Mouse (Mus musculus) megakaryocyte, embryonic 14.5 days (primary cell): ENCODE measurements at regions not wholly inside any gene's neighbourhood (a gene's known extent, or its start where the extent isn't known, plus 50 kb on each side); places are given as distances from the start of the nearest gene placed in this dataset.

Experiments used
- H3K27me3 ChIP-seq: replicated peaks from 2 replicates; pipeline ENCODE3; 2012; ENCODE audit warnings: inconsistent platforms
- H3K36me3 ChIP-seq: replicated peaks from 2 replicates; pipeline ENCODE3; 2012; ENCODE audit warnings: low read length, inconsistent platforms, mixed read lengths
- H3K4me1 ChIP-seq: 2 replicates; pipeline ENCODE4 v1.6.1; 2012; ENCODE audit warnings: inconsistent platforms
- H3K4me3 ChIP-seq: replicated peaks from 2 replicates; pipeline ENCODE3; 2012; ENCODE audit warnings: moderate library complexity, mild to moderate bottlenecking, inconsistent platforms
- H3K9me3 ChIP-seq: 2 replicates; pipeline ENCODE4 v1.6.1; 2012; ENCODE audit warnings: inconsistent platforms
- FLI1 ChIP-seq: IDR thresholded peaks from 2 replicates; pipeline ENCODE4 v1.6.1; 2012; ENCODE audit warnings: low read length, inconsistent platforms, mixed read lengths
- GATA1 ChIP-seq: IDR thresholded peaks from 3 replicates; pipeline ENCODE4 v1.6.1; 2012; ENCODE audit warnings: mixed read lengths, low read length, inconsistent platforms, borderline replicate concordance

DNA sequence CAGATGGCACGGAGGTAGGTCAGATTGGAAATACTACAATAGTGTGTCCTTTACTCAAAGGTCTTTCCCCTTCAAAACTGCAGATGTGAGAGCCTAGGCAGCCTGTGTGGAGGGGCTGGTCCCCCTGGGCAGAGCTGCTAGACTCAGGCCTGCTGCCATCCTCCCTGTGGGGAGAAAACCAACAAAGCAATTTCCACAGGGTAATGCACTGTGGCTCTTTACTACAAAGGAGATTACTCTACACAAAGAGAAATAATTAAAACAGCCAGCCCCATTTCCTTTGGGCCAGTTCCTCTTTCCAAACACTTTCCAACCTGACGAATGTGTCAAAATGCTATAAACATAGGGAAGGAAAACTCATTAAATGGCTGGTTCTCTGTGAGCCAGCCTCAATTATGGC, 250.0 kb upstream of the Trpc7 start:
- H3K4me1 ChIP-seq, result no peaks in the 10 kb centered on the region
- H3K9me3 ChIP-seq, result peaks cover 36% of the 10 kb centered on the region
- no peak overlapping the region for H3K4me3 ChIP-seq
- no peak for TF ChIP-seq FLI1
- no peak for TF ChIP-seq GATA1
- no peaks in the 10 kb centered on the region for H3K36me3 ChIP-seq
- H3K27me3 ChIP-seq, result no peaks in the 10 kb centered on the region

DNA sequence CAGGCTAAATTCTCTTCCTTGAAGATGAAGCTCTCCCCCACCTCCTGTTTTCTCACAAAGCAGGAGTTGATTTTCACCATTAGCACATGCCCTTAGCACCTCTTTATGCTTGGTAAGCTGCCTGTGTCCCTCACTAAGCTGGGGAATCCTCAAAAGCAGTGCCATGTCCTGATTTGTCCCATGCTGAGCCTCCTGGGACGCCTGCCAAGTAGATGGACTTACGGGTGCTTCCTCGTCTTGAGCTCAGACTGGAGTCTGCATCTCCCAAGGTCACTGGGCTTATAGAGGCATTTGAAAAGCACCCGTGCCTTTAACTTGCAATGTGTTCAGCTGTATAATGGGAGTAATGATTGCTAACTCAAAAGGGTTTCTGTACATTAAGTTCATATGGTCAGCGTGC, 247.1 kb upstream of the Trpc7 start:
- peaks cover 36% of the 10 kb centered on the region for H3K9me3 ChIP-seq
- H3K4me3 ChIP-seq, result no peak overlapping the region
- TF ChIP-seq FLI1 (no peak), GATA1 (no peak)
- H3K36me3 ChIP-seq, result no peaks in the 10 kb centered on the region
- no peaks in the 10 kb centered on the region for H3K4me1 ChIP-seq
- no peaks in the 10 kb centered on the region for H3K27me3 ChIP-seq

DNA sequence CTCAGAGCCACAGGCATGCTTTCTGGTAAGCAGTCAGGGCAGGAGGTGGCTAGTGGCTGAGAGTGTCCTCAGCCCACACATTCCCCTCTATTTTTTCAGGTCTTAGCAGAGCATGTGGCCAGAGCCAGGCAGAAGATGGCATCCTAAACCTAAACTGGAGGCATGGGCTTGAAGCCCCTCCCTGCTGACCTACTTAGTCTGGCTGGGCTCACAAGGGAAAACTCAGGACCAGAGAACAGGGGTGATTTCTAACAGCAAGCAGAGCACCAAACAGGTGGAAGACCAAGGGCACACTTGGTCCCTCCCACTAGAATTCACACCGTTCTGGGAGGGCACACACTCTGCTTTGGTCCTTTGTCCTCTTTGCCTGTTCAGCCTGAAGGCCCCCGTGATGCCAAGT, 246.6 kb upstream of the Trpc7 start:
- TF ChIP-seq GATA1, result no peak
- no peak for TF ChIP-seq FLI1
- H3K36me3 ChIP-seq, result no peaks in the 10 kb centered on the region
- no peaks in the 10 kb centered on the region for H3K4me1 ChIP-seq
- no peaks in the 10 kb centered on the region for H3K27me3 ChIP-seq
- no peak overlapping the region for H3K4me3 ChIP-seq
- peaks cover 37% of the 10 kb centered on the region for H3K9me3 ChIP-seq

DNA sequence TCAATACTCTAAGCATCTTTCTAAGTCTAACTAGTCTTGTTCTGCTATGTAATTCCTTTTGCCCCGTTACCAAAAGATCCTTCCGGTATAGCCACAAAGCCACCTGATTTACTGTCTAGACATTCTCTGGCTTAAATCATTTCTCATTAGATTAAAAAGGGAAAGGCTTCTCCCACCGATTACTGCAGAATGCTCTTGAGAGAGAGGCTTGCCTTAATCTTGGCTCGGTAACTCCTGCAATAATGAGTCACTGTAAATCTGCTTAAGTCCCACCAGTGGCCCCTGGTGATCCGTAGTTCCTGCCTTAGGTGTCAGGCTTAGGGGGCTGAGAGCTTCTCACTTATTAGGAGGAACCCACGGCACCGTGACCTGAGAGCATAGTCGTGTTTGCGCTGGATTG, 220.1 kb upstream of the Trpc7 start:
- no peaks in the 10 kb centered on the region for H3K27me3 ChIP-seq
- no peak overlapping the region for H3K4me3 ChIP-seq
- no peaks in the 10 kb centered on the region for H3K4me1 ChIP-seq
- H3K9me3 ChIP-seq, result peaks cover 64% of the 10 kb centered on the region
- no peak for TF ChIP-seq FLI1
- no peak for TF ChIP-seq GATA1
- no peaks in the 10 kb centered on the region for H3K36me3 ChIP-seq

DNA sequence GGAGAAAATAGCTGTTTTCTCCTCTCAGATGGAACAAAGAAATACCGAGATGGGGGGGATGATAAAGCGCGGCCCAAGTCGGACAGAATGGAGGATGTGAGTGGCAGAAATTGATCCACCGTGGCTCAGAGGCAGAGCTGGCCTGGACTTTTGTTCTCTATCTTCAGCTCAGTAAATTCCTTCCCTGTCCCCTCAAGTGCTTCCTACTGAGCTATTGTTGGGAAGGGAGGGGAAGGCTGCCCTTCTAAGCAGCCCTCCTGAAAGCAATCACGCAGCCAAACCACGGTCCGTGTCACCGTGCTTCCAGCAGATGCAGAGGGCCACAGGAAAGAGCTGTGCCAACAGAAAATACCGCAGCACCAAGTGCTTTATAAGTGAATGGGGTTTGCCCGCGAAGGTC, 212.2 kb upstream of the Trpc7 start:
- no peaks in the 10 kb centered on the region for H3K4me1 ChIP-seq
- no peak overlapping the region for H3K4me3 ChIP-seq
- no peaks in the 10 kb centered on the region for H3K36me3 ChIP-seq
- no peak for TF ChIP-seq FLI1
- TF ChIP-seq GATA1, result no peak
- no peaks in the 10 kb centered on the region for H3K27me3 ChIP-seq
- peaks cover 68% of the 10 kb centered on the region for H3K9me3 ChIP-seq

DNA sequence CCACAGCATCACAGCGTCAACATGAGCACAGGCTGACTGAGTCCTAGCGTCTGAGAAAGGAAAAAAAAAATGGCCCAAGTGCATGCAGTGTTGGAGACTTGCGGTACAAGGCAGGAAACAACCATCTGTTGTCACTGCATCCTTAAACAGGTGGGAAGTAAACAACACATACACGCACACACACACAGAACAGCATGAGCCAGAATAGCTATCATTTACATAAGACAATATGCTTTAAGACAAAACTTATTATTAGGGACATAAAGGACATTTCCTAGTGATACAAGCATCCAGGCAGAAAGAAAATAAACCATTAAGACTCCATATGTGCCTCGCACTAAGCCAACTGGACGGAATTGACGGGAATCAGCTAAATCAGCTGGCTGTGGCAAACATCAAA, 203.8 kb upstream of the Trpc7 start:
- TF ChIP-seq GATA1 (no peak), FLI1 (no peak)

DNA sequence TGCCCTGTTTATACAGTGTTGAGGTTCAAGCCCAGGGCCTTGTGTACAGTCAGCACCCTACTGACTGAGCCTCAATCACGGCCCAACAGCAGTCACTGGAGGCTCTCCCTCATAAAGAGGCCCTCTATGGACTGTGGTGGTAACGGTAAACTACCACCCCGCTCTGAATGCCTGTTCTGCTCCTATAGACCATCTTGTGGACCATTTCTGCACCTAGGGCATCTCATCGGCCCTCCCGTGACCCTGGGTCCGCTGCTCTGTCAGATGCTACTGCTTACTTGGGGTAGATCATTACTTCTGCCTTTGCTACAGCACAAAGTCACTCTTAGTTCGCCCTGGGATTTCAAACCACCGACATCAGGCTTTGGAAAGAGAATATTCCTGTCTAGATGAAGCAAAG, 196.1 kb upstream of the Trpc7 start:
- H3K4me1 ChIP-seq, result no peaks in the 10 kb centered on the region
- TF ChIP-seq FLI1, result no peak
- no peak for TF ChIP-seq GATA1
- H3K27me3 ChIP-seq, result no peaks in the 10 kb centered on the region
- H3K36me3 ChIP-seq, result no peaks in the 10 kb centered on the region
- H3K9me3 ChIP-seq, result peaks cover 67% of the 10 kb centered on the region
- no peak overlapping the region for H3K4me3 ChIP-seq

More for the DNA sequence above, 203.8 kb upstream of the Trpc7 start:
- Histone ChIP-seq H3K27me3 (no peaks in the 10 kb centered on the region), H3K4me1 (no peaks in the 10 kb centered on the region), H3K9me3 (peaks cover 37% of the 10 kb centered on the region), H3K36me3 (no peaks in the 10 kb centered on the region), H3K4me3 (no peak overlapping the region)

DNA sequence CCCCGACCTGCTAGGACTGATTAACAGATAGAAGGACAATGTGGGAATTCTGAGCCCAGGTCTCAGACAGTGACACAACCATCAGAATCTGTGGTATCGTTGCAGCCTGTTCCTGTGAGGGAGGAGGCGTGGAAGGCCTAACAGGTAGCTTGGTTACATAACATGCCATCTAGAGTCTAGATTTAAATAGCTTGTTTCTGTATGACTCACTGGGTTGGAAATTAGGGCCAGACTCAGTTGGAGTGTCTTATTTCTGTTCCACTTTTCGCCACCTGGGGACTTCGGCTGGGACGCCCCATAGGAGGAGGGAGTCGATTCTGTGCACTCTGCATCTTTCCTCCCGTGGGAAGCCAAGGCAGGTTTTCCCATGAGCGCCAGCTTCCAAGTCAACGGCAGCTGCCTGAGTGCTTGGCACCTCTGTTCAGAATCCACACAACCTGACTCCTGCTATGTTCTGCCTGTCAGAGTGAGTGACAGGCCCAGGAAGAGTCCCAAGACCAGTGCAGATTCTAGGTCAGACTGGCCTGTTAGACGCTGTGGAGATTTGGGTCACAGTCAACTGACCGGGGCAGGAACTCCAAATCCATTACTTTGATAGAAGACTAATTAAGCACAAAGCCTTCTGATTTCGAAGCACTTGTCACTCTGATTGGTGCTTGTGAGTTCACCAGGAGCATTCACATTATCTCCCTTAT, 193.7 kb upstream of the Trpc7 start:
- TF ChIP-seq FLI1 (no peak), GATA1 (no peak)
- Histone ChIP-seq H3K9me3 (peaks cover 76% of the 10 kb centered on the region), H3K27me3 (no peaks in the 10 kb centered on the region)

DNA sequence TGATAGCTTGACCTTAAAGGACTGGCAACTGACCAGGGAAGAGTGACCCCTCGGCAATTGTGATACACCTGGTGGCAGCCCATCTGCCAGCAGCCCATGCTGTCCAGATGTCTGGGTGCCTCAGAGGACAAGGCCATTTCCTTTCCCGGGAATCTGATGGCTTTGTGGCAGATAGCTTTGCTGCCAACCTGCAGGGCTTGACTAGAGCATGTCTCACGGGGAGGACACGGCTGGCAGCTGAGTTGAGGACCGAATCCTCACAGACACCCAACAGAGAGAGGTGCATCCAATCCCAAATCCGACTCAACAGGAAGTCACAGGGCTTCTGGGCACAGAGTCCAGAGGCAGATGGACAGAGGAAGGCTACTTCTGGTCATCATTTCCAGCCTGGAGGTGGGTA, 192.2 kb upstream of the Trpc7 start:
- H3K36me3 ChIP-seq, result no peaks in the 10 kb centered on the region
- H3K9me3 ChIP-seq, result peaks cover 75% of the 10 kb centered on the region
- no peaks in the 10 kb centered on the region for H3K4me1 ChIP-seq
- TF ChIP-seq FLI1, result no peak
- TF ChIP-seq GATA1, result no peak
- no peaks in the 10 kb centered on the region for H3K27me3 ChIP-seq
- H3K4me3 ChIP-seq, result no peak overlapping the region

More for the DNA sequence above, 193.7 kb upstream of the Trpc7 start:
- Histone ChIP-seq H3K4me3 (no peak overlapping the region), H3K36me3 (no peaks in the 10 kb centered on the region), H3K4me1 (no peaks in the 10 kb centered on the region)

DNA sequence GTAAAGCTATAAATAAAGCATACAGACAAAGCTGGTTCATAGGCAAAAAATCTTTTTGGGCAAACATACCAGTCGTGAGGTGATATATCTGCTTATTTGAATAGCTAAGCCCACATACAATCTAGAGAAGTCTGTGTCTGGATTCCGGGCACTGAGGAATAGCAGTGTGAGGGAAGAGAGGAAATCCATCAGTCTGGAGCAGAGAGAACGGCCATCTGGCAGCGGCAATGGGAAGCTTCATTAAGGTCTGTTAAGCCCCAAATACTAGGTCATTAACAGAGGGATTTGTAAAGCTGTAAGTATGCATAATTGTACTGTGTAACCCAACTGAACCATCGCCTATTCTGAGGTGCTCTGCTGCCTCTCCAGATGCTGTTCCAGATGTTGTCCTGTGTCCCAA, 191.6 kb upstream of the Trpc7 start:
- H3K4me1 ChIP-seq, result no peaks in the 10 kb centered on the region
- H3K4me3 ChIP-seq, result no peak overlapping the region
- H3K9me3 ChIP-seq, result peaks cover 79% of the 10 kb centered on the region
- TF ChIP-seq GATA1 (no peak), FLI1 (no peak)
- H3K36me3 ChIP-seq, result no peaks in the 10 kb centered on the region
- H3K27me3 ChIP-seq, result no peaks in the 10 kb centered on the region
